Mouse (Mus musculus) G1E (cell line): ENCODE results near the gene Atp6v1f.

ENCODE experiments used
- CTCF ChIP-seq: IDR thresholded peaks from 2 replicates; pipeline ENCODE4 v1.5.1; 2012; ENCODE audit warnings: low read depth, low read length, inconsistent platforms, mixed read lengths
- GATA1 ChIP-seq: IDR thresholded peaks from 2 replicates; pipeline ENCODE4 v1.6.1; 2012; ENCODE audit warnings: borderline replicate concordance, low read length, inconsistent platforms, mixed read lengths
- GATA2 ChIP-seq: IDR thresholded peaks from 2 replicates; pipeline ENCODE4 v1.6.1; 2012; ENCODE audit warnings: low read depth, low read length, inconsistent platforms, borderline replicate concordance
- POLR2AphosphoS5 ChIP-seq: IDR thresholded peaks from 2 replicates; pipeline ENCODE4 v1.6.1; 2012; ENCODE audit warnings: low read depth, low read length, inconsistent platforms; ENCODE audit not compliant: insufficient replicate concordance
- TAL1 ChIP-seq: conservative IDR thresholded peaks from 2 replicates; pipeline ENCODE4 v1.6.1; 2012; ENCODE audit warnings: low read depth, low read length, inconsistent platforms, mixed read lengths

DNA sequence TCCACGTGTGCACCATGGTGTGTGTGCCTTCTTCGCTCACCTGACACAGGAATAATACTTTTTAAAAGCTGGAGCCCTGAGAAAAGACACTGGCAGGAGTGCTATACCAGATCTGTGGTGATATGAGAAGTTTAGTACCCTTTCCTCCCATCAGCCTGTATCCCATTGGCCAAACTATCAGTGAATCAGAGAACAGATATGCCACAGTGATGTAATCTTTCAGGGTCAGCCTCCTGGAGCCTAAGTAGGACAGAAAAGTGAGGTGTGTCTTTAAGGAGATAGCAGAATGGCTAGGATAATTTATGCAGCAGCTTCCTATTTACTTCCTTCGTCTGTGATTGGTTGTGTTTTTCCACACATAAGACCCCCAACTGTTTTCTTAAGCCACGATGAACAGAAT lies 39.3 kb upstream of the Atp6v1f start:
- TF ChIP-seq CTCF (no peak), TAL1 (no peak), GATA1 (no peak), POLR2AphosphoS5 (no peak), GATA2 (no peak)
